Mouse (Mus musculus) forebrain, embryonic 14.5 days (tissue): Measurements from ENCODE around the gene Plxdc1. TPM values are rescaled to one million over a fixed set of nuclear protein-coding genes. Genes with fewer than 3 reads are reported as not detected.
A peak's percentile ranks its signal among the peaks of the same experiment; 100 is the strongest.

Experiments
- ATAC-seq: fragments of 200-750 bp; cut with Nextera tagmentation; 2 replicates; pipeline ENCODE4 v1.8.0; 2017; ENCODE audit warnings: mild to moderate bottlenecking, moderate library complexity
- DNase-seq: peaks from one replicate; pipeline ENCODE4 v3.0.0-alpha.2; 2015; ENCODE audit warnings: low spot score
- H3K27ac ChIP-seq: fragments of 300-500 bp; sonication (generic); 2 replicates; pipeline ENCODE4 v1.5.1; 2014; ENCODE audit warnings: low read depth, mild to moderate bottlenecking, control low read depth, low read length, moderate library complexity
- H3K27me3 ChIP-seq: fragments of 300-500 bp; sonication (generic); replicated peaks from 2 replicates; pipeline ENCODE4 v1.6.1; 2014; ENCODE audit warnings: low read length, control low read depth, mixed read lengths; ENCODE audit not compliant: control insufficient read depth, insufficient read depth
- H3K36me3 ChIP-seq: fragments of 300-500 bp; sonication (generic); 2 replicates; pipeline ENCODE4 v1.6.1; 2014; ENCODE audit warnings: low read length, control low read depth; ENCODE audit not compliant: control insufficient read depth, insufficient read depth
- H3K4me1 ChIP-seq: fragments of 300-500 bp; sonication (generic); 2 replicates; pipeline ENCODE4 v1.6.1; 2014; ENCODE audit warnings: antibody characterized with exemption, low read length, control low read depth; ENCODE audit not compliant: control insufficient read depth, insufficient read depth
- H3K4me2 ChIP-seq: fragments of 300-500 bp; sonication (generic); 2 replicates; pipeline ENCODE4 v1.6.1; 2014; ENCODE audit warnings: mild to moderate bottlenecking, control low read depth, low read length
- H3K4me3 ChIP-seq: fragments of 300-500 bp; sonication (generic); 2 replicates; pipeline ENCODE4 v1.5.1; 2014; ENCODE audit warnings: low read depth, low read length, control low read depth
- H3K9ac ChIP-seq: fragments of 300-500 bp; sonication (generic); 2 replicates; pipeline ENCODE4 v1.6.1; 2014; ENCODE audit warnings: mild to moderate bottlenecking, low read length, control low read depth, moderate library complexity
- H3K9me3 ChIP-seq: fragments of 300-500 bp; sonication (generic); replicated peaks from 2 replicates; pipeline ENCODE4 v1.6.1; 2016; ENCODE audit warnings: low read length, control low read depth, mixed read lengths; ENCODE audit not compliant: control insufficient read depth
- WGBS: fragments of 180-500 bp; shearing (Covaris S2); extraction: QIAGEN DNeasy Blood & Tissue Kit; methylation state at CpG from one replicate; pipeline ENCODE4 v1.1.7; 2014; 5-methylcytosine and 5-hydroxymethylcytosine counted together
- polyA plus RNA-seq: library from polyadenylated mRNA; unstranded; fragments of >200 nt; fragmentation: Nextera tagmentation; extraction: Ambion mirVana; gene quantifications from 2 replicates; pipeline ENCODE4 v1.2.1, GENCODE M21; 2014

Plxdc1 gene
- polyA plus RNA-seq, 1 experiment from 2014 or later: 0.48 TPM

- ATAC-seq (no peak), DNase-seq (no peak)
- 88% methylated on average over 11 of the region's 11 CpGs for WGBS
- Histone ChIP-seq H3K9ac (no peak overlapping the region), H3K27ac (no peak overlapping the region), H3K27me3 (no peaks in the 10 kb centered on the region), H3K9me3 (no peaks in the 10 kb centered on the region), H3K36me3 (no peaks in the 10 kb centered on the region), H3K4me1 (no peaks in the 10 kb centered on the region), H3K4me3 (no peak overlapping the region), H3K4me2 (no peak overlapping the region)
Observed at GRCm38 (mm10) chr11:97908634-97909348, 77.5 kb downstream of the Plxdc1 start.

- no peaks in the 10 kb centered on the region for H3K9me3 ChIP-seq
- no peak overlapping the region for H3K27ac ChIP-seq
- no peak for ATAC-seq
- no peak for DNase-seq
- H3K4me3 ChIP-seq: no peak overlapping the region
- no peak overlapping the region for H3K4me2 ChIP-seq
- no peaks in the 10 kb centered on the region for H3K27me3 ChIP-seq
- WGBS: 82% methylated on average over 5 of the region's 5 CpGs
- H3K9ac ChIP-seq: no peak overlapping the region
- no peaks in the 10 kb centered on the region for H3K36me3 ChIP-seq
- no peaks in the 10 kb centered on the region for H3K4me1 ChIP-seq
Observed at GRCm38 (mm10) chr11:97907935-97908334, 78.3 kb downstream of the Plxdc1 start.

DNA sequence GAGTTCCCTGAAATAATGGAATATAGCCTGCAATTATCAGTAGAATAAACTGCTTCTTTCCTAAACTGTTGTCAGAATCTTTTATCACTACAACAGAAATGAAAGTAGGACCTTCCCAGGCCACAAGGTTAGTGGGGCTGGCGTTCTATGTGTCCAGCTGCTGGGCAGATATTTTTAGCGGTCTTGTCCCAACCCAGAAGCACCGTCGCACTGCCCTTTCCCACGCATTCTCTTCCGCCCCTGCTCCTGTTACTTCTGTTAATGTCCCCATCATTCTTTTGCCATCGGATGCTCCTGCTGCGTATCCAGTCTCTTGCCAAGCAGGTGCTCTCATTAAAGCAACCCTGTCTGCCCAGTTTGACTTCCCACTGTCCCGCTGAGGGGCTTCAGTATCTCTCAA, 79.3 kb downstream of the Plxdc1 start:
- DNase-seq (no peak), ATAC-seq (no peak)
- no peaks in the 10 kb centered on the region for H3K4me1 ChIP-seq
- no peak overlapping the region for H3K27ac ChIP-seq
- 90% methylated on average over 9 of the region's 9 CpGs for WGBS
- H3K27me3 ChIP-seq: no peaks in the 10 kb centered on the region
- no peaks in the 10 kb centered on the region for H3K9me3 ChIP-seq
- H3K4me2 ChIP-seq: no peak overlapping the region
- H3K4me3 ChIP-seq: no peak overlapping the region
- H3K9ac ChIP-seq: no peak overlapping the region
- no peaks in the 10 kb centered on the region for H3K36me3 ChIP-seq

- Histone ChIP-seq H3K4me3 (no peak overlapping the region), H3K36me3 (no peaks in the 10 kb centered on the region), H3K4me1 (no peaks in the 10 kb centered on the region), H3K27ac (no peak overlapping the region), H3K27me3 (no peaks in the 10 kb centered on the region), H3K9ac (no peak overlapping the region), H3K9me3 (no peaks in the 10 kb centered on the region), H3K4me2 (no peak overlapping the region)
- 70% methylated on average over 2 of the region's 2 CpGs for WGBS
- DNase-seq (no peak), ATAC-seq (no peak)
Observed at GRCm38 (mm10) chr11:97905941-97906340, 80.3 kb downstream of the Plxdc1 start.

- no peak for DNase-seq
- Histone ChIP-seq H3K4me1 (no peaks in the 10 kb centered on the region), H3K36me3 (no peaks in the 10 kb centered on the region), H3K4me3 (no peak overlapping the region), H3K27ac (no peak overlapping the region), H3K9ac (no peak overlapping the region), H3K27me3 (no peaks in the 10 kb centered on the region), H3K9me3 (no peaks in the 10 kb centered on the region), H3K4me2 (no peak overlapping the region)
- WGBS: 91% methylated on average over 2 of the region's 2 CpGs
- no peak for ATAC-seq
Observed at GRCm38 (mm10) chr11:97905540-97905939, 80.7 kb downstream of the Plxdc1 start.

GRCm38 (mm10) chr11:97904801-97905200, 81.4 kb downstream of the Plxdc1 start:
- H3K4me2 ChIP-seq: no peak overlapping the region
- no peaks in the 10 kb centered on the region for H3K36me3 ChIP-seq
- WGBS: 89% methylated on average over 13 of the region's 13 CpGs
- no peak overlapping the region for H3K9ac ChIP-seq
- no peak overlapping the region for H3K4me3 ChIP-seq
- H3K27me3 ChIP-seq: no peaks in the 10 kb centered on the region
- ATAC-seq (no peak), DNase-seq (no peak)
- H3K9me3 ChIP-seq: no peaks in the 10 kb centered on the region
- H3K4me1 ChIP-seq: no peaks in the 10 kb centered on the region
- H3K27ac ChIP-seq: no peak overlapping the region

- DNase-seq: no peak
- Histone ChIP-seq H3K4me2 (no peak overlapping the region), H3K27ac (no peak overlapping the region), H3K27me3 (no peaks in the 10 kb centered on the region), H3K9me3 (no peaks in the 10 kb centered on the region), H3K36me3 (no peaks in the 10 kb centered on the region), H3K9ac (no peak overlapping the region), H3K4me1 (no peaks in the 10 kb centered on the region), H3K4me3 (no peak overlapping the region)
- no peak for ATAC-seq
- 83% methylated on average over 6 of the region's 6 CpGs for WGBS
Observed at GRCm38 (mm10) chr11:97901806-97902205, 84.4 kb downstream of the Plxdc1 start.

- Histone ChIP-seq H3K4me3 (no peak overlapping the region), H3K4me1 (no peaks in the 10 kb centered on the region), H3K9ac (no peak overlapping the region), H3K27me3 (no peaks in the 10 kb centered on the region), H3K9me3 (no peaks in the 10 kb centered on the region), H3K4me2 (no peak overlapping the region), H3K27ac (no peak overlapping the region), H3K36me3 (no peaks in the 10 kb centered on the region)
- ATAC-seq (0 out of 2 replicates have a peak, but pooled peaks have one; percentile 58), DNase-seq (peak; percentile 95)
- 3% methylated on average over 2 of the region's 2 CpGs for WGBS
Observed at GRCm38 (mm10) chr11:97899822-97900221, 86.4 kb downstream of the Plxdc1 start.

GRCm38 (mm10) chr11:97897568-97898185, 88.6 kb downstream of the Plxdc1 start:
- H3K27me3 ChIP-seq: no peaks in the 10 kb centered on the region
- H3K9ac ChIP-seq: no peak overlapping the region
- no peak overlapping the region for H3K4me3 ChIP-seq
- no peaks in the 10 kb centered on the region for H3K4me1 ChIP-seq
- WGBS: 79% methylated on average over 3 of the region's 3 CpGs
- DNase-seq: no peak
- no peak for ATAC-seq
- no peaks in the 10 kb centered on the region for H3K9me3 ChIP-seq
- no peak overlapping the region for H3K27ac ChIP-seq
- H3K4me2 ChIP-seq: no peak overlapping the region
- no peaks in the 10 kb centered on the region for H3K36me3 ChIP-seq
